Mouse (Mus musculus): ENCODE results near the gene Dpf2. TPM values are rescaled to one million over a fixed set of nuclear protein-coding genes. Genes with fewer than 3 reads are reported as not detected.

The Dpf2 gene
- 161 and 177 TPM in 2 replicates for polyA plus RNA-seq (2016; fragmentation: Nextera tagmentation; extraction: Ambion mirVana)

DNA sequence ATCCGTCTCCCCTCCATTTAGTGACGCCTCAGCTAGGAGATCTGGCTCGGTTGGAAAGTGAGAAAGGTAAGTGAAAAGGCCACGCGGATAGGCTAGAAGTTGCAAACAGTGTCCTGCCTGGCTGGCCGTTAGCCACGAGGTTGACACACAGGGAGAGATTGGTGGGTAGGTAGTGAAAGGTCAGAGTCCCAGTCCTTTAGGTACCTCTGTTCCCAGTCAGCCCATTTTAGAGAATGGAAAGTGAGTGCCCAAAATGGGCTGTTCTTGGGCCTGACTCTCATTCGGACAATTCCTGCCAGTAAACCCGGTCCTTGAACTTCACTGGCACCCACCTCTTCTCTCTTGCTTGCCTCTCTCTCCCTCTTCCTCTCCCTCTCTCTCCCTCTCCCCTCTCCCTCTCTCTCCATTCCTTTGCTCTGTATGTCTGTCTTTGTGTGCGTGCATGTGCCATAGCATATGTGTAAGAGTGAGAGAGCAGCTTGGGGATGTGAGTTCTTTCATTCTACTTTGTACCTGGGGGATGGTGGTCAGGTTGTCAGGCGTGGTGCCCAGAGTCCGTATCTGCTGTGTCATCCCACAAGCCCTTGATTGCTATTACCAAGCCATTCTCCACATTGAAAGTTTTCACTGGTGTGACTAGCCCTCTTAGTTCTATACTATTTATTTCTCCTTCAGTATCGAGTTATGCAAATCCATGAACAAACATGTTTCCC lies at the start of gene Dpf2:
Gene Dpf2, minus strand, starts transcription at position 4 of the 713 bp plus-strand sequence.
- H3K27me3 ChIP-seq = no peaks in the 10 kb centered on the region
- no peaks in the 10 kb centered on the region for H3K9me3 ChIP-seq (replicated peaks)
- peak within 1 kb of the TSS; percentile 85 for H3K27ac ChIP-seq
- 0 out of 2 replicates have a peak, but pooled peaks have one; percentile 13 for ATAC-seq (ENCODE audit: low FRiP score)
- peaks cover 29% of the 10 kb centered on the region for H3K4me1 ChIP-seq
- peak within 1 kb of the TSS; percentile 90 for H3K9ac ChIP-seq
- WGBS = 23% methylated on average over 13 of the region's 13 CpGs
- H3K4me2 ChIP-seq (replicated peaks) = peak within 1 kb of the TSS; percentile 62
- peaks cover 10% of the 10 kb centered on the region; the same call in 1 of the 2 replicates for H3K36me3 ChIP-seq
- peak within 1 kb of the TSS; percentile 92 for H3K4me3 ChIP-seq

GRCm38 (mm10) chr19:5957371-5957770 lies 44.6 kb upstream of the Dpf2 start:
- Histone ChIP-seq H3K4me3 (no peak overlapping the region), H3K4me1 (peaks cover 6% of the 10 kb centered on the region; the same call in 1 of the 2 replicates), H3K9ac (no peak overlapping the region), H3K27me3 (no peaks in the 10 kb centered on the region), H3K4me2 (replicated peaks) (no peak overlapping the region), H3K27ac (no peak overlapping the region), H3K9me3 (replicated peaks) (no peaks in the 10 kb centered on the region), H3K36me3 (peaks cover 44% of the 10 kb centered on the region)
- 89% methylated on average over 5 of the region's 5 CpGs for WGBS
- ATAC-seq (ENCODE audit: low FRiP score) = no peak

GRCm38 (mm10) chr19:5956685-5957084 lies 43.9 kb upstream of the Dpf2 start:
- peaks cover 50% of the 10 kb centered on the region for H3K36me3 ChIP-seq
- WGBS = 39% methylated on average over 3 of the region's 3 CpGs
- H3K4me3 ChIP-seq = no peak overlapping the region
- no peak overlapping the region for H3K27ac ChIP-seq
- no peaks in the 10 kb centered on the region for H3K27me3 ChIP-seq
- peaks cover 5% of the 10 kb centered on the region; the same call in 1 of the 2 replicates for H3K4me1 ChIP-seq
- H3K4me2 ChIP-seq (replicated peaks) = no peak overlapping the region
- no peaks in the 10 kb centered on the region for H3K9me3 ChIP-seq (replicated peaks)
- H3K9ac ChIP-seq = no peak overlapping the region
- ATAC-seq (ENCODE audit: low FRiP score) = no peak

GRCm38 (mm10) chr19:5955704-5956670 lies 43.2 kb upstream of the Dpf2 start:
- H3K27me3 ChIP-seq = no peaks in the 10 kb centered on the region
- no peak overlapping the region for H3K27ac ChIP-seq
- H3K4me1 ChIP-seq = peaks cover 5% of the 10 kb centered on the region; the same call in 1 of the 2 replicates
- no peak overlapping the region for H3K9ac ChIP-seq
- no peak overlapping the region for H3K4me3 ChIP-seq
- no peak for ATAC-seq (ENCODE audit: low FRiP score)
- peaks cover 57% of the 10 kb centered on the region for H3K36me3 ChIP-seq
- H3K4me2 ChIP-seq (replicated peaks) = no peak overlapping the region
- WGBS = 86% methylated on average over 28 of the region's 28 CpGs
- no peaks in the 10 kb centered on the region for H3K9me3 ChIP-seq (replicated peaks)

DNA sequence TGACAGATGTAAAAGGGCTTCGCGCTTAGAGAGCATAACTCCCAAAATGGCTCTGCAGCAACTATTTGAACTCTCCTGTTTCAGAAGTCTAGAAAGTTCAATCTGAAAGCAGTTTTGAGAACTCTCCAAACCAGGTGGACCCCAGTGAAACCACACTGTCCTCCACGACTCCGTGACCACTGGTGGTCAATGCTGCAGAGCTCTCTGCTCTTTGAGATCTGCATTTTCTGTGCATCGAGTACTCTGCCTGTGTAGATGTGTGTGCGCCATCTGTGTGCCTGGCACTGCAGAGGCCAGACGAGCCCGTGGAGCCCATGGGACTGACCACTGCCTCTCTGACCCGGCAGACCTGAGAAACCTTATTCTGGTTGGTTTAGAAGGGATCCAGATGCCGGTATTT lies 42.1 kb upstream of the Dpf2 start:
- Histone ChIP-seq H3K4me3 (no peak overlapping the region), H3K4me2 (replicated peaks) (no peak overlapping the region), H3K4me1 (peaks cover 5% of the 10 kb centered on the region; the same call in 1 of the 2 replicates), H3K9ac (no peak overlapping the region), H3K27ac (no peak overlapping the region), H3K27me3 (no peaks in the 10 kb centered on the region), H3K9me3 (replicated peaks) (no peaks in the 10 kb centered on the region), H3K36me3 (peaks cover 68% of the 10 kb centered on the region)
- no peak for ATAC-seq (ENCODE audit: low FRiP score)
- WGBS = 94% methylated on average over 10 of the region's 10 CpGs

DNA sequence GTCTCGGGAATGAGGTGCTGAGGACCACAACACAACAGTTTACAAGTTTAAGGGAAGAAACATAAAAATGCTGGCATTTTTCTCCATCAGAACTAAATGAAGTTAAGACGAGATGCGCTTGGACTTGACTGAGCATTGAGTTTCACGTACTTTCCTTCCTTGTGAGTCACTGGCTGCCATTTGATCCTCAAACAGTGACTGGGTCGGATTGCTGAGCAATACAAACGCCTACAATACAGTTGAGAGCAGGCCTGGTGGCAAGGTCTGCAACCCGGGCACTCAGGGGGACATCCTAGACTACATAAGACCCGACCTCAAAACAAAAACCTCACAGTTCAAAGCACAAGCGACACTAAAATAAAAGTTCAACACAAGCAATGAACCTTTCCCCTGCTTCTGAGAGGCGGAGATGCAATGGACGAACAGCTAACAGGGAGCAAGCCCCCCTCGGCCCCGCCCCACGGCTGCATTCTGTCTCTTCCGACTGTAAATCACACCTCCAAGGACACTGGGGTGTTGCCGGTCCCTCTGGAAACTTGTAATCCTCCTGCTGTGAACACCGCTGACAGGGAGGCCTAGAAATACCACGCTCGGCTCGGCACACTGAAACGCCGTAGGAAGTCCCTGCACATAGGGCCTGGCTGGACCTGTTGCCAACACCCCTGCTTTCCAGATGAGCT lies 41.4 kb upstream of the Dpf2 start:
- no peaks in the 10 kb centered on the region for H3K9me3 ChIP-seq (replicated peaks)
- H3K4me1 ChIP-seq = peaks cover 5% of the 10 kb centered on the region; the same call in 1 of the 2 replicates
- H3K4me3 ChIP-seq = no peak overlapping the region
- no peak overlapping the region for H3K4me2 ChIP-seq (replicated peaks)
- no peak for ATAC-seq (ENCODE audit: low FRiP score)
- WGBS = 88% methylated on average over 22 of the region's 22 CpGs
- peaks cover 74% of the 10 kb centered on the region for H3K36me3 ChIP-seq
- H3K27me3 ChIP-seq = no peaks in the 10 kb centered on the region
- no peak overlapping the region for H3K27ac ChIP-seq
- H3K9ac ChIP-seq = no peak overlapping the region

DNA sequence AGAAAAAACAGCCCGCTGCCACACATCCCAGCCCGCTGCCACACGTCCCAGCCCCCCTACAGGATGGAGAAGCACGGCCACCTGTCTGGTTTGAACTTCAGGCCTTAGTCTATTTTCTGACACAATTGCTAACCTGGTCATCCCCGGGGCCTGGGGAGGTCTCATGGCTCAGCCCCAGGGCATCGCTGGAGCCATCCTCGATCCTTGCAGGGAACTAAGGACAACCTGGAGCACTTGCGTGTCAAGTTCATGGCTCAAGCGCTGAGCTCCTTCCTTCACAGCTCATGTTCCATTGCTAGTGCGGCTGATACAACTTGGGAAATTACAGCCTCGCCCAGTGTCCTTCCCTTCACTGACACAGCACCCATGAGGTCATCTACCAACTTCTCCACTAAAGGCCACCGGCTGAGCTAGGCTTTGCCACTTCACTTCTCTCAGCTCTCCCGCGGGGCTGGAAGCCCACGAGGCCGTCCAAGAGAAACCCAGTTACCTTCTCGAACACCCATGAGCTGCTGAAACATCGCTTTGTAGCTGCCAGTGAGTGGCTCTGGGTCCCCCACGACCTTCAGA lies 40.5 kb upstream of the Dpf2 start:
- no peak overlapping the region for H3K4me2 ChIP-seq (replicated peaks)
- H3K27me3 ChIP-seq = no peaks in the 10 kb centered on the region
- peaks cover 71% of the 10 kb centered on the region for H3K36me3 ChIP-seq
- 0 out of 2 replicates have a peak overlapping the region, but pooled peaks have one; percentile 13 for H3K9ac ChIP-seq
- no peak overlapping the region for H3K27ac ChIP-seq
- H3K9me3 ChIP-seq (replicated peaks) = no peaks in the 10 kb centered on the region
- WGBS = 94% methylated on average over 19 of the region's 19 CpGs
- peaks cover 5% of the 10 kb centered on the region; the same call in 1 of the 2 replicates for H3K4me1 ChIP-seq
- no peak for ATAC-seq (ENCODE audit: low FRiP score)
- no peak overlapping the region for H3K4me3 ChIP-seq

- WGBS = 82% methylated on average over 13 of the region's 13 CpGs
- peaks cover 5% of the 10 kb centered on the region; the same call in 1 of the 2 replicates for H3K4me1 ChIP-seq
- peaks cover 74% of the 10 kb centered on the region for H3K36me3 ChIP-seq
Measured at GRCm38 (mm10) chr19:5952071-5952691, 39.4 kb upstream of the Dpf2 start.

DNA sequence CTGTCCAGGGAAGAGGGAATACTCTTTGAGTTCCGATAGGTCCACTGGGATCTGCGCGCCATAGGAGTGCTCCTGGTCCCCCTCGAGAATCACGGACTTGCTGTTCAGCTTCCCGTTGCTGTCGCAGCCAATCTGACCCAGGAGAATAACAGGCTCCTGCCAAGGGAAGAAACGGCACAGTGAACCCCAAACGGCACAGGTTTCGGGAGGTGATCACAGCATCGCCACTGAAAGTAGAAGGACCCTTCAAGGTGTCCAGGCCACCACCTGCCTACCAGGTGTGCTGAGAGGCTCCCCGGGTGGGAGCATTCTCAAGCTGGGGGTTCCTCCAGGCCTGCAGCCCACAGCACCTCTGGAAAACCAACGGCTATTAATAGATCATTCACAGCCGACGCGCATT lies 38.8 kb upstream of the Dpf2 start:
- ATAC-seq (ENCODE audit: low FRiP score) = no peak
- no peaks in the 10 kb centered on the region for H3K9me3 ChIP-seq (replicated peaks)
- peaks cover 75% of the 10 kb centered on the region for H3K36me3 ChIP-seq
- no peak overlapping the region for H3K4me3 ChIP-seq
- H3K9ac ChIP-seq = no peak overlapping the region
- WGBS = 96% methylated on average over 16 of the region's 16 CpGs
- H3K27me3 ChIP-seq = no peaks in the 10 kb centered on the region
- H3K4me2 ChIP-seq (replicated peaks) = no peak overlapping the region
- H3K4me1 ChIP-seq = peaks cover 5% of the 10 kb centered on the region; the same call in 1 of the 2 replicates
- H3K27ac ChIP-seq = no peak overlapping the region

More at GRCm38 (mm10) chr19:5952071-5952691, 39.4 kb upstream of the Dpf2 start:
- H3K9ac ChIP-seq = no peak overlapping the region
- H3K27ac ChIP-seq = no peak overlapping the region
- H3K27me3 ChIP-seq = no peaks in the 10 kb centered on the region
- H3K4me3 ChIP-seq = no peak overlapping the region
- no peaks in the 10 kb centered on the region for H3K9me3 ChIP-seq (replicated peaks)
- H3K4me2 ChIP-seq (replicated peaks) = no peak overlapping the region
- ATAC-seq (ENCODE audit: low FRiP score) = no peak

DNA sequence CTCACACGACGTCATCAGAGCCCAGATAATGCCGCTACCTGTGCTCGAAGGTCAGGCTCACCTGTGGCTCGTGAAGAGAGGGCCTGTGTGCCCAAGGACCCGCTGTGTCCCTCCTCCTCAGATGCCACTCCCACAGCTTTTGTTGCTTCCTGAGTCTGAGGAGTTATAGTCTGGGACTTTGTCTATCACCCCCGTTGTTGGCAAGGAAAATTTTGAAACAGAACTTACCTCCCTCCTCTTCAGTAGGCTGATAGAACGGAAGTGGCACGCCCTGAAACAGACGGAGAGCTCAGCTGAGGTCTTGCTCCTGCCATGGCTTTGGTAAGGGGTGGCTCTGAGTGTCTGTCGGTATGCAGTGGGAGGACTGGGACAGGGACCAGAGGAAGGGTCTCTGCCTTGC lies 37.4 kb upstream of the Dpf2 start:
- Histone ChIP-seq H3K4me2 (replicated peaks) (no peak overlapping the region), H3K4me3 (no peak overlapping the region), H3K27me3 (no peaks in the 10 kb centered on the region), H3K9ac (no peak overlapping the region), H3K4me1 (no peaks in the 10 kb centered on the region), H3K36me3 (peaks cover 82% of the 10 kb centered on the region), H3K27ac (no peak overlapping the region), H3K9me3 (replicated peaks) (no peaks in the 10 kb centered on the region)
- WGBS = 94% methylated on average over 11 of the region's 11 CpGs
- no peak for ATAC-seq (ENCODE audit: low FRiP score)

GRCm38 (mm10) chr19:5945891-5946290 lies 33.1 kb upstream of the Dpf2 start:
- Histone ChIP-seq H3K9ac (no peak overlapping the region), H3K27me3 (no peaks in the 10 kb centered on the region), H3K4me3 (no peak overlapping the region), H3K27ac (no peak overlapping the region), H3K9me3 (replicated peaks) (no peaks in the 10 kb centered on the region), H3K4me1 (no peaks in the 10 kb centered on the region), H3K4me2 (replicated peaks) (no peak overlapping the region), H3K36me3 (peaks cover 61% of the 10 kb centered on the region)
- no peak for ATAC-seq (ENCODE audit: low FRiP score)
- 91% methylated on average over 8 of the region's 8 CpGs for WGBS
